Mouse (Mus musculus): ENCODE data around the gene Arpp21. TPM values are rescaled to one million over a fixed set of nuclear protein-coding genes. Genes with fewer than 3 reads are reported as not detected.

Gene Arpp21
- polyA plus RNA-seq, 1 experiment from 2014 or later: 3.4 TPM

GRCm38 (mm10) chr9:112111610-112112009 lies 124.1 kb downstream of the Arpp21 start:
- no peak for ATAC-seq (ENCODE audit: insufficient read depth, low FRiP score)

DNA sequence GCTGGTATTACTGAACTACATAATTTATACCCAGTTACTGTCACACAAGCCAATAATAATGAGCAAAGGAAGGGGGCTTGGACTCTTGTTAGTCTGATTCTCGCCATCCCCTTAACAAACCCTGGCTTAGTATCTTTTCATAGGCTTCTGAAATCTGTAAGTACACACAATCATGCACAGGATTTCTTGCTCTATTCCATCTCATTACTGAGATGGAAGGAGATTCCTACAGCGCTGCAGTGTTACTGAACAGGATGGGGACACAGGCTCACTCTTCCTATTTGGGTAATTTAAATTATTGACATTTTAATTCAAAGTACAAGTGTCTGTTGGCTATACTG lies 132.9 kb downstream of the Arpp21 start:
- ATAC-seq (ENCODE audit: insufficient read depth, low FRiP score): no peak
- Histone ChIP-seq H3K27me3 (ENCODE audit: control insufficient read depth, insufficient read depth, low read length) (no peaks in the 10 kb centered on the region), H3K36me3 (ENCODE audit: control insufficient read depth, insufficient read depth, low read length) (no peaks in the 10 kb centered on the region), H3K4me3 (replicated peaks; ENCODE audit: low read length) (no peak overlapping the region), H3K27ac (ENCODE audit: low read length) (no peak overlapping the region), H3K9ac (ENCODE audit: low read length) (no peak overlapping the region), H3K4me2 (ENCODE audit: low read depth, low read length) (no peak overlapping the region), H3K4me1 (ENCODE audit: control insufficient read depth, insufficient read depth, low read length) (no peaks in the 10 kb centered on the region), H3K9me3 (replicated peaks; ENCODE audit: control insufficient read depth, low read length) (no peaks in the 10 kb centered on the region)
- WGBS: 77% methylated on average over 2 of the region's 2 CpGs

More at GRCm38 (mm10) chr9:112111610-112112009, 124.1 kb downstream of the Arpp21 start:
- H3K27ac ChIP-seq (ENCODE audit: low read length): no peak overlapping the region
- 89% methylated on average over 5 of the region's 5 CpGs for WGBS
- H3K9ac ChIP-seq (ENCODE audit: low read length): no peak overlapping the region
- H3K4me1 ChIP-seq (ENCODE audit: control insufficient read depth, insufficient read depth, low read length): no peaks in the 10 kb centered on the region
- H3K36me3 ChIP-seq (ENCODE audit: control insufficient read depth, insufficient read depth, low read length): no peaks in the 10 kb centered on the region
- no peaks in the 10 kb centered on the region for H3K27me3 ChIP-seq (ENCODE audit: control insufficient read depth, insufficient read depth, low read length)
- no peak overlapping the region for H3K4me3 ChIP-seq (replicated peaks; ENCODE audit: low read length)
- H3K4me2 ChIP-seq (ENCODE audit: low read depth, low read length): no peak overlapping the region
- H3K9me3 ChIP-seq (replicated peaks; ENCODE audit: control insufficient read depth, low read length): no peaks in the 10 kb centered on the region

GRCm38 (mm10) chr9:112102155-112102851 lies 133.4 kb downstream of the Arpp21 start:
- no peak for ATAC-seq (ENCODE audit: insufficient read depth, low FRiP score)
- Histone ChIP-seq H3K9ac (ENCODE audit: low read length) (no peak overlapping the region), H3K36me3 (ENCODE audit: control insufficient read depth, insufficient read depth, low read length) (no peaks in the 10 kb centered on the region), H3K4me2 (ENCODE audit: low read depth, low read length) (no peak overlapping the region), H3K27ac (ENCODE audit: low read length) (no peak overlapping the region), H3K27me3 (ENCODE audit: control insufficient read depth, insufficient read depth, low read length) (no peaks in the 10 kb centered on the region), H3K4me3 (replicated peaks; ENCODE audit: low read length) (no peak overlapping the region), H3K9me3 (replicated peaks; ENCODE audit: control insufficient read depth, low read length) (no peaks in the 10 kb centered on the region), H3K4me1 (ENCODE audit: control insufficient read depth, insufficient read depth, low read length) (no peaks in the 10 kb centered on the region)
- 52% methylated on average over 6 of the region's 6 CpGs for WGBS

GRCm38 (mm10) chr9:112100841-112101595 lies 134.7 kb downstream of the Arpp21 start:
- 76% methylated on average over 3 of the region's 3 CpGs for WGBS

DNA sequence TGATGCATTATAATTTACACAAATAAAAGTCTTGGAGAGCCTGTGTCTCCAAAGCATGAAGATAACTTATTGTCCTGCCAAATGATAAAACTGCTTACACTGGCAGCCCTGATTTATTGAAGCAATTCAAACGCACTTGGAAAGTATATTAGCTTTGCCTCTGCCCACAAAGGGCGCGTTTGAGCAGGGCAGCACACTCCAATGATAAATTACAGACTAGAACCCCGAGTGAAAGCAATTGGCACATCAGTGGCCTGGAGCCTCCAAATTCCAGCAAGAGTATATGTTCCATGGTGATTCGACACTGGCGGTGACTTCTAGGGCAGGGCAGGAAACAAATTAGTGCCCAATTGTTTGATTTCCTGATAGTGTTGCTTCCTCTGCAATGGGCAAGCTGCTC lies 137.5 kb downstream of the Arpp21 start:
- H3K4me1 ChIP-seq (ENCODE audit: control insufficient read depth, insufficient read depth, low read length): no peaks in the 10 kb centered on the region
- no peak overlapping the region for H3K9ac ChIP-seq (ENCODE audit: low read length)
- H3K4me3 ChIP-seq (replicated peaks; ENCODE audit: low read length): no peak overlapping the region
- H3K9me3 ChIP-seq (replicated peaks; ENCODE audit: control insufficient read depth, low read length): no peaks in the 10 kb centered on the region
- H3K36me3 ChIP-seq (ENCODE audit: control insufficient read depth, insufficient read depth, low read length): no peaks in the 10 kb centered on the region
- ATAC-seq (ENCODE audit: insufficient read depth, low FRiP score): no peak
- no peaks in the 10 kb centered on the region for H3K27me3 ChIP-seq (ENCODE audit: control insufficient read depth, insufficient read depth, low read length)
- H3K4me2 ChIP-seq (ENCODE audit: low read depth, low read length): no peak overlapping the region
- 28% methylated on average over 6 of the region's 6 CpGs for WGBS
- H3K27ac ChIP-seq (ENCODE audit: low read length): no peak overlapping the region

More at GRCm38 (mm10) chr9:112100841-112101595, 134.7 kb downstream of the Arpp21 start:
- Histone ChIP-seq H3K27ac (ENCODE audit: low read length) (no peak overlapping the region), H3K27me3 (ENCODE audit: control insufficient read depth, insufficient read depth, low read length) (no peaks in the 10 kb centered on the region), H3K9me3 (replicated peaks; ENCODE audit: control insufficient read depth, low read length) (no peaks in the 10 kb centered on the region), H3K9ac (ENCODE audit: low read length) (no peak overlapping the region), H3K4me3 (replicated peaks; ENCODE audit: low read length) (no peak overlapping the region), H3K4me2 (ENCODE audit: low read depth, low read length) (no peak overlapping the region), H3K36me3 (ENCODE audit: control insufficient read depth, insufficient read depth, low read length) (no peaks in the 10 kb centered on the region), H3K4me1 (ENCODE audit: control insufficient read depth, insufficient read depth, low read length) (no peaks in the 10 kb centered on the region)
- ATAC-seq (ENCODE audit: insufficient read depth, low FRiP score): no peak

DNA sequence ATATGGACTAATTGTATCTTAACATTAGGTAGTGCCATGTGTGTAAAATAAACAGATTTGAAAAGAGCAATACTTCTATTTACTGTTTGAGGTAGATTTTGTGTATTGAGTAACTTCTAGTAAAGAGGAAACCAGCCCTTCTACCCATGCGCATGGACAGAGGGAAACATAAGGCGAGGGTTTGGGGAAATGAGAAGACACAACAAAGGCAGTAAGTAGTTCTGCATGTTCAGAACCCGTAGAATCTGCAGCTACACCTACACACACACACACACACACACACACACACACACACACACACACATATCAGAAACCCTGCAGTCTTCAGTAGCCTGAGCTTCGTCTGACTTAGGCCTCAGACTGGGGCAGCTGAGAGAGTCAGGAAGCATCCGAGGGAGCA lies 140.0 kb downstream of the Arpp21 start:
- Histone ChIP-seq H3K36me3 (ENCODE audit: control insufficient read depth, insufficient read depth, low read length) (no peaks in the 10 kb centered on the region), H3K4me2 (ENCODE audit: low read depth, low read length) (no peak overlapping the region), H3K9me3 (replicated peaks; ENCODE audit: control insufficient read depth, low read length) (no peaks in the 10 kb centered on the region), H3K27ac (ENCODE audit: low read length) (no peak overlapping the region), H3K4me1 (ENCODE audit: control insufficient read depth, insufficient read depth, low read length) (no peaks in the 10 kb centered on the region), H3K9ac (ENCODE audit: low read length) (no peak overlapping the region), H3K4me3 (replicated peaks; ENCODE audit: low read length) (no peak overlapping the region), H3K27me3 (ENCODE audit: control insufficient read depth, insufficient read depth, low read length) (no peaks in the 10 kb centered on the region)
- no peak for ATAC-seq (ENCODE audit: insufficient read depth, low FRiP score)
- WGBS: 71% methylated on average over 5 of the region's 5 CpGs

- Histone ChIP-seq H3K9ac (ENCODE audit: low read length) (no peak overlapping the region), H3K4me1 (ENCODE audit: control insufficient read depth, insufficient read depth, low read length) (no peaks in the 10 kb centered on the region), H3K27me3 (ENCODE audit: control insufficient read depth, insufficient read depth, low read length) (no peaks in the 10 kb centered on the region), H3K9me3 (replicated peaks; ENCODE audit: control insufficient read depth, low read length) (no peaks in the 10 kb centered on the region), H3K27ac (ENCODE audit: low read length) (no peak overlapping the region), H3K4me2 (ENCODE audit: low read depth, low read length) (no peak overlapping the region), H3K4me3 (replicated peaks; ENCODE audit: low read length) (no peak overlapping the region), H3K36me3 (ENCODE audit: control insufficient read depth, insufficient read depth, low read length) (no peaks in the 10 kb centered on the region)
- ATAC-seq (ENCODE audit: insufficient read depth, low FRiP score): no peak
- 72% methylated on average over 2 of the region's 2 CpGs for WGBS
These were observed 140.5 kb downstream of the Arpp21 start for GRCm38 (mm10) chr9:112095198-112095597.

DNA sequence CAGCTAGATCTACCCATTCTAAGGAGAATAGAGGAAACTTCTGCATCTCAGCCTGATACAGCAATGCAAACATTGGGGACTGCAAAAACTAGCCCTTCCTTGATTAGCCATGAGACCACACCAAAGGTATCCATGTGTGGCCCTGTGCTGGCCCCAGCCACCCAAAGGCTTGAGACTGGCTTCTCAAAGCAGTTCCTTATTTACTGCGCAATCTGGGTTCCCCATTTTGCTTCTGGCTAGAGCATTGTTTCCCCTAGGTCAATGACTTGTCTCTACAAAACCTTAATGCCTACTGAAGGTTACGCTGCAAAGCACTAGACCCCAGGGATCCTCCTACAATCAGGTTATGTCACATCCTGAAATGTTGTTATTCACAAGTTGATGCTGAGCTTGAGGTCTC lies 156.8 kb downstream of the Arpp21 start:
- WGBS: 87% methylated on average over 2 of the region's 2 CpGs
- Histone ChIP-seq H3K9ac (ENCODE audit: low read length) (no peak overlapping the region), H3K27ac (ENCODE audit: low read length) (no peak overlapping the region), H3K36me3 (ENCODE audit: control insufficient read depth, insufficient read depth, low read length) (no peaks in the 10 kb centered on the region), H3K4me1 (ENCODE audit: control insufficient read depth, insufficient read depth, low read length) (no peaks in the 10 kb centered on the region), H3K4me3 (replicated peaks; ENCODE audit: low read length) (no peak overlapping the region), H3K4me2 (ENCODE audit: low read depth, low read length) (no peak overlapping the region), H3K27me3 (ENCODE audit: control insufficient read depth, insufficient read depth, low read length) (no peaks in the 10 kb centered on the region), H3K9me3 (replicated peaks; ENCODE audit: control insufficient read depth, low read length) (no peaks in the 10 kb centered on the region)
- no peak for ATAC-seq (ENCODE audit: insufficient read depth, low FRiP score)

DNA sequence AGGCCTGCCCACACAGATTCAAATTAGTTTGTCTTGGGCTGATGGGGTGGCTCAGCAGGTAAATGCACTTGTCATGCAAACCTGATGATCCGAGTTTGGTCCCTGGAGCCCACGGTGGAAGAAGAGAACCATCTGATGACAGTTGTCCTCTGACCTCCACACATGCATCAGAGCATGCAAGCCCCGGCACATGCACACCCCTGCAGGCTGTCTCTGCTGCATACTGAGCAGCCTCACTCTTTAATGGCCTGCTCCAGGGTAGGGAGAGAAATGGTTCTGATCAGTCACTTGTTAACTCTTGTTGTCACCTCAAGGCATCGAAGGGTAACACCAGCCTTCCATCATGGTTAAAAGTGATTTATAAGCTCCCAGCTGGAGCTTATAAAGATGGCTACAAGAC lies 157.3 kb downstream of the Arpp21 start:
- H3K27me3 ChIP-seq (ENCODE audit: control insufficient read depth, insufficient read depth, low read length): no peaks in the 10 kb centered on the region
- no peaks in the 10 kb centered on the region for H3K4me1 ChIP-seq (ENCODE audit: control insufficient read depth, insufficient read depth, low read length)
- H3K4me2 ChIP-seq (ENCODE audit: low read depth, low read length): no peak overlapping the region
- H3K4me3 ChIP-seq (replicated peaks; ENCODE audit: low read length): no peak overlapping the region
- no peak for ATAC-seq (ENCODE audit: insufficient read depth, low FRiP score)
- no peak overlapping the region for H3K9ac ChIP-seq (ENCODE audit: low read length)
- WGBS: 67% methylated on average over 4 of the region's 4 CpGs
- H3K9me3 ChIP-seq (replicated peaks; ENCODE audit: control insufficient read depth, low read length): no peaks in the 10 kb centered on the region
- H3K36me3 ChIP-seq (ENCODE audit: control insufficient read depth, insufficient read depth, low read length): no peaks in the 10 kb centered on the region
- H3K27ac ChIP-seq (ENCODE audit: low read length): no peak overlapping the region
